Mouse (Mus musculus) left cerebral cortex, postnatal 25 days (tissue): ENCODE measurements at regions not wholly inside any gene's neighbourhood (a gene's known extent, or its start where the extent isn't known, plus 50 kb on each side); places are given as distances from the start of the nearest gene placed in this dataset.

Source experiments
- DNase-seq, 2 experiments: peaks; one replicate each; pipeline ENCODE4 v3.0.0; 2022; ENCODE audit warnings: low spot score in 2 of 2, mixed read lengths in 1 of 2
- intact Hi-C: fragments of 180-260 bp; cut with DNase I; formaldehyde crosslinking; loops from one replicate; pipeline ENCODE4 v1.15.1; 2025

DNA sequence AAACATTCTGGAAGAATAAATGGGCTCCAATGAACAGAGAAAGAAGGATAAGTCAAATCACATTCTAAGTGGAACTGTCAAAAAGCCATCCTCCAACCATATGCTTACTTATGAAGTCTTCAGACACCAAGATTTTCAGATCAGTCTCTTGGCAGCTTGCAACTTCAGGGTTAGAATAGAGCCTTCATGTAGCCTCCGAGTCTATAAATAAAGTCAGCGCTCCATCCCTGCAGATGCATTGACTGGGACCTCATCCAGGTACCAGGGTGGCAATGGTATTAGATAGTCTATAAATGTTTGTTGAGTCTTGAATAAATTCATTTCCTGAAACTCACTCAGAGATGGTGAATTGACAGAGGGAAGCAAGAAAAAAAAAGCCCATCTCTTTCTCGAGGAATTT is 107.2 kb upstream of the Eepd1 start:
- DNase-seq: peak; percentile 6 to 81
- intact Hi-C loops: no loop called here

- DNase-seq: no peak
- intact Hi-C loops: no loop called here
These were observed 105.1 kb upstream of the Eepd1 start for GRCm38 (mm10) chr9:25376209-25376608.

DNA sequence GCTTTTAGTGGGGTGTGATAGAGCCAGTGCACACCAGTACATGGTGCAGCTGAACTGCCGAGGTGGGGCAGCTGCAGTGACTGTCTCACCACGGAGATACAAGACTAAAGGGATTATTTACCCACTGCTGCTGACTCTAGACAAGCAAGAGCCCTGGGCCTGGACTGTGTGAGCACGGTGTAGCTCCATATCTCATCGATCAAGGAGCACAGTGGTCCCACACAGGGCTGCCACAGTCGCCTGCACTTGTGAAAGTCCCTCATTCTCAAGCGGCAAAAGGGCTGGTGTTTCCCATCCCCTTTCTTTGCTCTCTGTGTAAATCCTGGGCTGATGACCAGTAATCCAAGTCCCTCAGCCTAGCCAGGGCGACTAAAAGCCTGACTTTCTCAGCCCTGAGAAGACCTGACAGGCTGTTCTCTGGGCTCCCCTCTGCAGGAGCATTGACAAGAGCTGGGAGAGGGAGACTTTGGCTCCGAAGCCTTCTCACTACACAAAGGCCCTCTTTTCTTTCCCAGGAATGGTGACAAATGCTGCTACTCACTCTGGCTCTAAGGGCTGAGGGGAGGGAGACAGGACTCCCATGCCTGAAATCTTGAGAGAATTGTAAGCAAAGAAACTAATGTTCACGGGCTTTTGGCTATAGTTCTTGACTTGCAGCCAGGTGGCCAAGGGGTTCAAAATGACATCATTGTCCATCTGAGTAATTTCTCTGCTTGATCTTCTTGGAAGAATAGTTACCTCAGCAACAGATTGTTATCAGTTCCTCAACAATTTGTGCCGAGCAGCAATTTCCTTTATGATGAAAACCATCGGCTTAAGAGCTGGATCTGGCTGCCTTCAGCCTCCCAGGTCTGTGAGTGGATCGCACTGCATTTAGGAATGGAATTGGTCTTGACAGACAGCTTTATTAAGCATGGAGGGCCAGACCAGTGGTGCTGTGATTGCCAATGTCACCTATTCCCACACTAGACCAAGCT is 103.3 kb upstream of the Eepd1 start:
- DNase-seq: peak in 1 of 2 experiments; percentile 17

DNA sequence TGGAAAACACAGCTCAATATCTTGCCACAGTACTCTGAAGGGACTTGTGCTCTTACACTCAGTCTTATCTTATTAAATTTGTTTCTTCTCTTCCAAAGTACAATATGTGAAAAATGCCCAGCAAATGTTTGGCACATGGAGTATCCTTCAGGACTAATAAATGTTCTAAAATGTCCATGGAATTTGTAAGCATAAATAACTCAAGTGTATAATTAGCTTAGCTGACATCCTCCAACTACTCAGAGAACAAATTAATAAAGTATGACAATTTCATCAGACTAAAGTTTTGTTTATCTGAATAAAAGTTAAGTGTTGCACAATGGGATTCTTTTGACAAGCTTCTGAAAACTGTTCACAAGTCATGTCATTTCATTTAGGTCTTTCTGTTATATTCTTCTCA is 96.0 kb upstream of the Eepd1 start:
- intact Hi-C loops: no loop called here
- no peak for DNase-seq

More for the DNA sequence above, 103.3 kb upstream of the Eepd1 start:
- intact Hi-C loops: no loop called here

DNA sequence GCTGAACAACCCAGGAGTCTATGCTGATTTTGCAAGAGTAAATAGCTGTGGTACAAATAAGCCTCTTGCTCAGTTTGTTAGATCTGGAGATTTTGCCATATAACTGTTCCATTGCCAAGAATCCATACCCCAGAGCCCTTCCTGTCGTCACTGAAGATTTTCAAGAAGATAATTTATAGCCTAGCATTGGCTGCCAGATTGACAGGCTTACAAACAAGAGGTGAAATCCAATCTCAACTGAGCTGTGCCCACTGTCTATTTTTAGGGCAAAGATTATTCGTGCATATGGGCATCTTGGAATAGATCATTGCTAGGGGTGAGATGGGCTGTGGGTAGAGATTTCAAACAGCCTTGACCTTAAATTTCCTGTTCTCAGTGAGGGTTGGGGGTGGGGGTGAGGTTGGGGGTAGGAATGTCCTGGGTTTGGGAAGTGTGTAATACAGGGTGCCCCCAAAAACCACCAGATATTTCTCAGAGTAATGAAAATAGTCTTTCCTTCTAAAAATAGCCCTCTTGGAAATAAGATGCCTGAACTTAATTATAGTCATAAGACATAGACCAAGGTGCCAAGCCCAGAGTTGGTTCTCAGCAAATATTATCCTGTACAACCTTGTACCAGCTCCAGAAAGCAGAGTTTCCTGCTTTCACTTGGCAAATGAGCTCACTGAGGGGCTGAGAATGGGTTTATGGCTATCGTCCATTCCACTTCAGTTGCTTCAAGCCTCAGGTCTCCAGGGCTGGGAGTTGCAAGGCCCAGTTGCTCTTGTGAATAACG is 93.3 kb upstream of the Eepd1 start:
- no peak for DNase-seq
- intact Hi-C loops: no loop called here

- no peak for DNase-seq
- intact Hi-C loops: no loop called here
These were observed 92.0 kb upstream of the Eepd1 start for GRCm38 (mm10) chr9:25389351-25389750.

- intact Hi-C loops: no loop called here
These were observed 80.6 kb upstream of the Eepd1 start for GRCm38 (mm10) chr9:25400647-25401335.

DNA sequence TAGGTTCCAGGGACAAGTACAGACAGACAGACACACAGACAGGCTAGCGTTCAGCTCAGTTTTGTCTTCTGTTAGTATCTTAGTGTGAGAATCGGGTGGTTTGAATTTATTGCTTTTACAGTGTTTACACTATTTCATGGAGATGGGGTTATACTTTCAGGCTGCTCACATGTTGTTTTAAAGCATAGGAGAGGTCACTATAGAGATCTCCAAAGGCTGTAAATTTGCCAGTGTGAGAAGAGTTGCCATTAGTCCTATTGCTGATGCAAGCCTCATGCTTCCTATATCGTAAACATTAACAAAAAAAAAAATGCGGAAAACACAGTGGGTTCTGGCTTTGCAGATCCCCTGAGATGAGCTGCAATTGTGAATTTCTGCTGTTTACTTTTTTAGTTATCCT is 75.5 kb upstream of the Eepd1 start:
- intact Hi-C loops: no loop called here
- no peak for DNase-seq

More at GRCm38 (mm10) chr9:25400647-25401335, 80.6 kb upstream of the Eepd1 start:
- DNase-seq: peak in 1 of 2 experiments; percentile 50

DNA sequence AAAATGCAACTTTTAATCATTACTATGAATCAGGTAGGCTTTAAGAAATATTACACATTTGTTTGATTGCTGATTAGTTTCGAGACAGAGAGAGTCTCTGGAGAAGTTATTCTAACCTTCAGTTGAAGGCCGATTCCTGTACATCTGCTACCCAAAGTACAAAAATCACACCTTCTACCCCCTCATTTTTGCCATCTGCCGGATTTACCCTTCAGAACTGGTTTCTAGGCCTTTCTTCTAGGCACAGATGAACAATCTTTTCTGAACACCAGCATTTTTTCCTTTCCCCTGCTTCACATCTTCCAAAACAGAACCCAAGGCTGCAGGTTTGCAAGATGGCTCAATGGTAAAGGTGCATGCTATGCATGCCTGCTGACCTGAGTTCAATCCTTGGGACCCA is 72.8 kb upstream of the Eepd1 start:
- peak; percentile 36 to 92 for DNase-seq
- intact Hi-C loops: loop anchor here (2.0 kb wide), 1 partner anchor 70 kb away; no protein-coding TSS in a partner anchor

GRCm38 (mm10) chr9:25409729-25410128 is 71.6 kb upstream of the Eepd1 start:
- intact Hi-C loops: loop anchor here (2.0 kb wide), 1 partner anchor 69 kb away; no protein-coding TSS in a partner anchor
- DNase-seq: no peak

DNA sequence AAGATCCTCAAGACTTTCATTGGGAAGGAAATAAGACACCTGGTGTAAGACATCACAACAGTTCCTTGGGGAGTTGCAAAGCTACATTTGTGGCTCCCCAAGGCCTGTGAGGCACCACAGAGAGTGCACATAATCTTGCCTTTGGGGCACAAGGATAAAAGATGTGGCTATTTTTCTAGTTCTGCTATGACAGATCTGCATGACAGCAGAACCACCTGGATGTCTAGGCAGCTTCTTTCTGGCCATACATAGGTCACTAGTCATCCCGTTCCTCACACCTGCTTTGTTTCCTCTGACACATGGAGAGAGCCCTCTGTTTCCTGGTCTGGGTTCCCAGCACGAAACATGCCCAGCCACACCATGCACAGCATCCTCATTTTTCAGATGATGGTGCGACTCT is 67.5 kb upstream of the Eepd1 start:
- intact Hi-C loops: no loop called here
- DNase-seq: no peak

- peak; percentile 12 to 55 for DNase-seq
- intact Hi-C loops: no loop called here
These were observed 67.0 kb upstream of the Eepd1 start for GRCm38 (mm10) chr9:25414315-25414714.

- DNase-seq: no peak
- intact Hi-C loops: no loop called here
These were observed 54.4 kb upstream of the Eepd1 start for GRCm38 (mm10) chr9:25426941-25427340.

DNA sequence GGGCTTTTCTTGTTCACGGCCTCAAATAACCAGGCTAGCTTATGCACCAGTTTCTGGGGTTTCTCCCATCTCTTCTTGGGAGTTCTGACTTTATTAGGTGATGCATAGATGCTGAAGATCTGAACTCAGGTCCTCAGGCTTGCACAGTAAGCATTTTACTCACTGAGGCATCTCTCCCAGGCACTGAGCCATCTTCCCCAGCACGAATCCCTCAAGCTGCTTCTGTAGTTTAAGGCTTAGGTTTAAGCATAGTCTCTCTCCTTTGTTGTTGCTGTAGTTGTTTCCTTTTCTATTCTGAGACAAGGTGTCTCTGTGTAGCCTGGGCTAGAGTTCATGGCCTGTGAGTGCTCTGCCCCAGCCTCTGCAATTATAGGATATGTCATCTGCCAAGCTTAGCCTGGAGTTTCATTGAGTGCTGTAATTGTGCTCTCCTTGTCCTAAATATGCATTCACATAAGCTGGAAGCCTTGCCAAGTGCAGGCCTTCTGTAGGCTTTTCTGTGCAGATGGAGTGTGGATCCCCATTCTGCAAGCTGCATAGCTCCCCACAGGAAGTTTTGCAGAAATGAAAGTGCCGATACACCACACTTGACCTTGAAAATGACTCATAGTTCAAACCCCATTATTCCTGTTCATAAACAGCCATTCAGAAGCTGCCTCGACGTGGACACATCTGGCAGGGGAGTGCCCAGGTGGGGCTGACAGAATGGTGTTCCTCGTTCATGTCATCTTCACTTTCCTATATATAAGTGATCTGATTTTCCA is 51.7 kb upstream of the Eepd1 start:
- intact Hi-C loops: no loop called here

More for the DNA sequence above, 51.7 kb upstream of the Eepd1 start:
- peak; percentile 18 to 65 for DNase-seq
